Mouse (Mus musculus): ENCODE data around the gene Plod2.

DNA sequence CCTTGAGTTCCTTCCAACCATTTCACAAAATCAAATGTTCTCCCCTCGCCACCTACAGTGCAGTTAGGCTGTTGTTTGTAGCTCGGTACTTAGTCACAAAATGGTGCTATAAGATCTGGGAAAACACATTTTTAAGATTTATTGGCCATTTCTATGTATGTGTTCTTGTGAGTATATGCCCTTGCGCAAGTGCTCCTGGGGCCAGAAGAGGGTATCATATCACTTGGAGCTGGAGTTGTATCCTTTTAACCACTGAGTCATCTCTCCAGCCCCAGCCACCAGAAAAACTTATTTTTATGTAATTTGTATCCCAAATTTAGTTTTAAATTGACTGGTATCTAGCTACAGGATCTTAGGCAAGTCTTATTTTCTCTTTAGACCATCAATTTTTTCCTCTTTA lies 26.8 kb downstream of the Plod2 start:
- TF ChIP-seq CTCF (IDR thresholded peaks at IDR 0.05): no peak
- no peak for TF ChIP-seq EP300 (IDR thresholded peaks at IDR 0.05)

All from lung, postnatal 0 days (tissue).